Mouse (Mus musculus): ENCODE results near the gene Tspan5. TPM values are rescaled to one million over a fixed set of nuclear protein-coding genes. Genes with fewer than 3 reads are reported as not detected.

Gene Tspan5
- total RNA-seq, 2 experiments from 2014 or later, result 215 to 238 TPM

- DNase-seq (ENCODE audit: low spot score in 2 of 2), result no peak
- intact Hi-C loops (cut with DNase I), result no loop called here
Measured at GRCm38 (mm10) chr3:138796583-138796982, 54.6 kb downstream of the Tspan5 start.

- intact Hi-C loops (cut with DNase I), result loop anchor here (5.0 kb wide), 1 partner anchor 56 kb away; no protein-coding TSS in a partner anchor
- peak; percentile 58 for DNase-seq (ENCODE audit: low spot score in 2 of 2)
Measured at GRCm38 (mm10) chr3:138800664-138801411, 58.8 kb downstream of the Tspan5 start.

DNA sequence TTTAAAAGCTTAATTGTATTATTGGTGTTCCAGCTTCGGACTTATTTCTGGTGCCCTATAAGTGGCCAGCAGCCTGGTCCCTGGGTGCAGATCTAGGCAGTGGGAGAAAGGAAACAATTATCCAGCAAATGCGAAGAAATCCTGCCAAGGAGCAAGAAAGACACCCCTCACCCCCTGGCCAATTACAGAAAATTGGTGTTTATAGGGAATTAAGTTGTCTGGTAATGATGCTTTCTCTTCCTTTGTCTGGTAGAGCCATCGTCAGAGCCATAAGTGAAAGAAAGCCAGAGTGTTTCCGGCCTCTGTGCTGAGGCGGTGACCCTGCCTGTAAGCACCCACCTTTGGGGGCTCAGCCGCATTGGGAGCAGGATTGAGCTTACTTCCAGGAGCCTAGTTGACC, 59.7 kb downstream of the Tspan5 start:
- no peak for DNase-seq (ENCODE audit: low spot score in 2 of 2)
- intact Hi-C loops (cut with DNase I), result loop anchor here (2.0 to 5.0 kb wide), 2 partner anchors 56 to 59 kb away; partner anchors contain the start of gene Tspan5

- peak; percentile 39 to 46 for DNase-seq (ENCODE audit: low spot score in 2 of 2)
- intact Hi-C loops (cut with DNase I), result loop anchor here (2.0 to 5.0 kb wide), 2 partner anchors 54 to 60 kb away; partner anchors contain the start of gene Tspan5
Measured at GRCm38 (mm10) chr3:138802722-138803443, 60.9 kb downstream of the Tspan5 start.

DNA sequence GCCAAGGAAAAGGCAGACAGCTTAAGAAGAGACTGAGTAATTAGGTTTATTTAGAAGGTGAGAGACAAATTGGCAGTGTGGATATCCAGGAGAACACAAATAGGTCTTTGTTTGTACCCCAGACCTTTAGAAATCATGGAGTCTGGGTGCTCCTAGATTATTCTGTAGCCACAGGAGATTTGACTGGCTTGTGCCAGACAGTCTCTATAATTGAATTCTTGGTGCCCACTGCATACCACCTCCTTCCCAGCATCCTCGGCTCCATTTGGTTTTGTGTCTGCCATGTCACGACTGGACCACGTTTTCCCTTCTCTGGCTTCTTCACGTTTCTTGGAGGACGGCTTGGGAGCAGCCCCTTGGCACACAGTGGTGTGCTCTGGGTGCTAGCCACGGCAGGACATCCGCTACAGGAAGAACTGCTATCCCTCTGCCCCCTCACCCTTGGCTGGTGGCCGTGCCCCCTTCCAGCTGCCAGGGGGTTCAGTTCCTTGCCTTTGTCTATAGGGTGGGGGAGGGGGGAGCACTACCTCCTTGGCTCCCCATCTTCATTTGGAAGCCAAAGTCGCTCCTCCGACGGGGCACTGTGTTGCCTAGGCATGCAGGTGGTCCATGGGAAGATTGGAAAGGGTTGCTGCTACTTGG, 61.6 kb downstream of the Tspan5 start:
- intact Hi-C loops (cut with DNase I), result loop anchor here (2.0 to 5.0 kb wide), 2 partner anchors 54 to 61 kb away; partner anchors contain the start of gene Tspan5
- DNase-seq (ENCODE audit: low spot score in 2 of 2), result no peak

DNA sequence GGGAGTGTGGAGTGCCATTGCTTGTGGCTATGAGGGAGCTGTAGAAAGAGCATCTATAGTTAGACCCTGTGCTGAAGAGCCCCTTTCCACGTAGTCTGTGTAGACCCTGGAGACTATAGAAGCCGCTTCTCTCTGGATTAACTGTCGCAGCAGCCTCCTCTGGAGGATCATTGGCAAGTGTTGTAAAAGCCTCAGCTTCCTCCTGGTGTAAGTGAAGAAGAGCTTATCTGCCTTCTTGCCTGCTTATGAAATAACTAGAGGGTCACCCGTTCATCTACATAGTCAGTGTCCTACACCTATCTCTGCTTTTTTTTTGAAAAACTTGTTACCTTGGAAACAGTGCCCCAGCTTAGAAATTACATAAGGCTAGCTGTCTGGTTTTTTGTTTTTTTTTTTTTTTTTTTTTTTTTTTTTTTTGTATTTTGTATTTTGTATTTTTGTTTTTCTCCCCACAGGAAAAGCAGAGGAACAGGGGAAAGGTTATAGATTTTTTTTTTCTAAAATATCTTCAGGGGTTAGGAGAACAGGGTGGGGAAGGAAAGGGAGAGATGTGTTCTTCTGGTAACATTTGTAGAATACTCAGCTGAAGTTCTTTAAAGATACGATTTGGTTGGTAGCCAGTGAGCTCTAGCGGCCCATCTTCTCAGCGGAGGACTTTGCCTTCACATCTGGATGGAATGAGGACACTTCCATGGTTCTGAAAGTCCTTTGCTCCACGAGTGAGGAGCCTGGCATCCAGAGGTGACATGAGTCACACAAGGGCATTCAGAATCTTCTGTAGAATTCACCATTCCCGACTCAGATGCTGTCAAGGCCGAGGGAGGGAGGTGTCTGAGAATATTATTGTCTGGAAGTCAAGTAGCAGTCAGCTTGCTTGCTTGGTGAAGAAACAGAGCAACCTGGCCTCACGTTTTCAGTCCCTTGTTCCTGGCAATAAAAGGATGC, 62.4 kb downstream of the Tspan5 start:
- peak in 1 of 2 experiments; percentile 33 for DNase-seq (ENCODE audit: low spot score in 2 of 2)
- intact Hi-C loops (cut with DNase I), result loop anchor here (5.0 kb wide), 1 partner anchor 53 kb away; no protein-coding TSS in a partner anchor

GRCm38 (mm10) chr3:138807795-138808194, 65.8 kb downstream of the Tspan5 start:
- intact Hi-C loops (cut with DNase I), result no loop called here
- no peak for DNase-seq (ENCODE audit: low spot score in 2 of 2)

DNA sequence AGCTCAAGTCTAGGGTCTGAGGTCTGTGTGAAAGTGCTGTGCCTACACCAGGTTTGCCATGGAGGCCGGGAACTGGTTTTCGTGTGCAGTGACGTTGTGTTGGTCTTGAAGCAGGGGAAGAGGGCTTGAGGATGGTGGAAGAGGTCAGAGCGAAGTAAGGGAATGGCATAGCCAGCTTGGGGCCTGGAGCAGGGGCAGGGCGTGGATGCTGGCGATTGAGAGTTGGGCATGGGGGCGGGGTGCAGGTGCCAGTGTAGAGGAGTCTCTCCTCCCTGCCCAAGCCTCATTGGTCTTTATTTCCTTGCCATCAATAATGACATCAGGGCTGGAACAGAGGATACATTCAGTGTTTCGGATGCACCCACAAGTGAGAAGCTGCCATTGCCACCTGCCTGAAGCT, 67.5 kb downstream of the Tspan5 start:
- DNase-seq (ENCODE audit: low spot score in 2 of 2), result no peak
- intact Hi-C loops (cut with DNase I), result no loop called here

- intact Hi-C loops (cut with DNase I), result no loop called here
- DNase-seq (ENCODE audit: low spot score in 2 of 2), result no peak
Measured at GRCm38 (mm10) chr3:138812565-138812964, 70.6 kb downstream of the Tspan5 start.

- DNase-seq (ENCODE audit: low spot score in 2 of 2), result no peak
- intact Hi-C loops (cut with DNase I), result no loop called here
Measured at GRCm38 (mm10) chr3:138813139-138813810, 71.3 kb downstream of the Tspan5 start.

DNA sequence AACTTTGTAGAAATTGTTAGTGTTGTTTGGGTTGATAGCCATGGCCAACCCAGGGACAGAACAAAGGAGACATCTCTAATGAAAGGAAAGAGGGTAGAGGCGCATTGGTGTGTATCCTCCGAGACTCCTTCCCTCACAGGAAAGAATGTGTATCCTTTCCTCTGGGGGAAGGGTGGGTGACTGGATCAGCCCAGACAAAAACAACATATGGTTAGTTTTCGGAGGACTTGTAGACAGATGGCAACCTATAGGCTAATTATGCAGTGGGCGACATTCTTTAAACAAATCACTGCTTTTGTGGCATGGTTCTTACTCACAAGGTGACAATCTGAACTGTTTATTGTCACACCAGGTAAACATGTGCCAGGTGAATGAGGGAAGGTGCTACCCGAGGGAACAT, 72.5 kb downstream of the Tspan5 start:
- DNase-seq (ENCODE audit: low spot score in 2 of 2), result no peak
- intact Hi-C loops (cut with DNase I), result no loop called here

- DNase-seq (ENCODE audit: low spot score in 2 of 2), result no peak
- intact Hi-C loops (cut with DNase I), result no loop called here
Measured at GRCm38 (mm10) chr3:138815127-138815837, 73.3 kb downstream of the Tspan5 start.

DNA sequence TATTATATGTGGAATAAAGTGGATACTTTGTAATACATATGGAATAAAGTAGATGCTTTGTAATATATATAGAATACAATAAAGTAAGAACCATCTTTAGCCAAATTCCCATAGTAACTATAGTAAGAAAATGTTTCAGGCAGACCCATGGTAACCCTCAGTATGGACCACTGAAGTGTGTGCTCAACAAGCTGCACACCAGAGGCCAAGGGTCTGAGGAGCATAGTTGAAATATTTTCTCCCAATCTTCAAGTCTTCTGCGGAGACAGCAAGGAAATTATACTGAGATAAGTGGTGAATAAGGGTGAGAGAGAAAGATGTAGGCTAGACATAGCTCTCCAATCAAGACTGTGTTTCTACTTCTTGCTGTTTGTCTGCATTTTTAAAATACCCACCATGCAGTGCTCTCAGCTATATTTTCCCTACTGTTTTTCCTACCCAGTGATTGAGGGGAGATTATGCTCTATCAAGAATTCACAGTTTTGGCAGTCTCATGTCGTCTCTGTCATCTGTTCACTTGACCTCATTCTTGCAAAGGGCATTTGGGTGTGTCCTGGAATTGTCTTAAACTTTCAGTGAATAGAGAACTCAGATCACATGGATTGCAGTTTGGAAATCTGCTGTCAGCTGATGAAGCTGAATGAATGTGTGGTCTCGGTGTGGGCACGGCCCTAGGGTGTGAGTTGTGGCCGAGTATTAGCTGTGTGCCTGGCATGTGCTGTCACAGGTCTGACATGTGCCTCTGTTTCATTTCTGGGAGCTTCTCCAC, 75.1 kb downstream of the Tspan5 start:
- intact Hi-C loops (cut with DNase I), result no loop called here
- no peak for DNase-seq (ENCODE audit: low spot score in 2 of 2)

- intact Hi-C loops (cut with DNase I), result no loop called here
- DNase-seq (ENCODE audit: low spot score in 2 of 2), result no peak
Measured at GRCm38 (mm10) chr3:138819862-138820261, 77.9 kb downstream of the Tspan5 start.

- DNase-seq (ENCODE audit: low spot score in 2 of 2), result no peak
- intact Hi-C loops (cut with DNase I), result no loop called here
Measured at GRCm38 (mm10) chr3:138820296-138820695, 78.3 kb downstream of the Tspan5 start.

- intact Hi-C loops (cut with DNase I), result no loop called here
- no peak for DNase-seq (ENCODE audit: low spot score in 2 of 2)
Measured at GRCm38 (mm10) chr3:138821886-138822445, 80.0 kb downstream of the Tspan5 start.

DNA sequence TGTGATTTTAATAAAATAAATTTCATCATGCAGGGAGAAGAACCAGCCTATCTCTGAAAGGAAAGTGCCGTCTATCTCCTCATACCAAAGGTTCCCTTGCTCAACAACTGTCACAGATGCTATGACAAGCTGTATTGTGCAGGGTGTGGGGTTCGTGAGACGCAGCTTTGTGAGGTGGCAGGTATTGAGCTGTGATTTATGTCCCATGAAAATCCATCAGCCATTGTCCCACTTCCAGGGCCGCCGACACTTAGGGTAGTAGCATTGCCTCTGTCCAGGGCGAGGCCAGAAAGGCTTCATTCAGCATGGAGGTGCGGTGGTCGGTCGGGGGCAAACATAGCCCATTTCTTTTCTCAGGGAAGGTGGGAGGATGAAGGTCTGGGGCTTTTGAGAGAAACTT, 81.9 kb downstream of the Tspan5 start:
- intact Hi-C loops (cut with DNase I), result no loop called here
- no peak for DNase-seq (ENCODE audit: low spot score in 2 of 2)
